Mouse (Mus musculus): ENCODE data around the gene Ppp1r21. TPM values are rescaled to one million over a fixed set of nuclear protein-coding genes. Genes with fewer than 3 reads are reported as not detected.
A peak's percentile ranks its signal among the peaks of the same experiment; 100 is the strongest.

Ppp1r21 gene
- polyA plus RNA-seq, 1 experiment = 22.7 TPM

- TF ChIP-seq EP300 (IDR thresholded peaks at IDR 0.05; ENCODE audit: insufficient read depth, low read depth, low read length) (no peak), POLR2A (IDR thresholded peaks at IDR 0.05; ENCODE audit: insufficient read depth, low read length) (no peak), CTCF (IDR thresholded peaks at IDR 0.05; ENCODE audit: low read depth, low read length) (no peak)
- no peak overlapping the region for H3K27ac ChIP-seq (ENCODE audit: insufficient read depth, low read length)
- no peak overlapping the region for H3K9ac ChIP-seq (ENCODE audit: low read depth, poor library complexity, severe bottlenecking)
Observed at GRCm38 (mm10) chr17:88583411-88583810, 53.5 kb downstream of the Ppp1r21 start.

GRCm38 (mm10) chr17:88587371-88587770 lies 57.5 kb downstream of the Ppp1r21 start:
- no peaks in the 10 kb centered on the region for H3K4me1 ChIP-seq (ENCODE audit: control insufficient read depth, insufficient read depth, low read length)
- H3K4me3 ChIP-seq (ENCODE audit: low read depth, low read length) = no peak overlapping the region
- no peak overlapping the region for H3K27ac ChIP-seq (ENCODE audit: insufficient read depth, low read length)
- H3K36me3 ChIP-seq (ENCODE audit: control insufficient read depth, insufficient read depth, low read length, poor library complexity, severe bottlenecking) = 0 out of 2 replicates have a peak, but pooled peaks cover 2% of the 10 kb centered on the region
- TF ChIP-seq POLR2A (IDR thresholded peaks at IDR 0.05; ENCODE audit: insufficient read depth, low read length) = no peak
- TF ChIP-seq CTCF (IDR thresholded peaks at IDR 0.05; ENCODE audit: low read depth, low read length) = no peak
- no peak for TF ChIP-seq EP300 (IDR thresholded peaks at IDR 0.05; ENCODE audit: insufficient read depth, low read depth, low read length)
- no peaks in the 10 kb centered on the region for H3K27me3 ChIP-seq (ENCODE audit: control insufficient read depth, insufficient read depth, low read length, poor library complexity, severe bottlenecking)
- no peak overlapping the region for H3K9ac ChIP-seq (ENCODE audit: low read depth, poor library complexity, severe bottlenecking)
- H3K9me3 ChIP-seq (replicated peaks; ENCODE audit: control insufficient read depth, insufficient read depth, low read length, poor library complexity, severe bottlenecking) = no peaks in the 10 kb centered on the region

More at GRCm38 (mm10) chr17:88583411-88583810, 53.5 kb downstream of the Ppp1r21 start:
- H3K36me3 ChIP-seq (ENCODE audit: control insufficient read depth, insufficient read depth, low read length, poor library complexity, severe bottlenecking) = 0 out of 2 replicates have a peak, but pooled peaks cover 2% of the 10 kb centered on the region
- no peaks in the 10 kb centered on the region for H3K27me3 ChIP-seq (ENCODE audit: control insufficient read depth, insufficient read depth, low read length, poor library complexity, severe bottlenecking)
- no peaks in the 10 kb centered on the region for H3K4me1 ChIP-seq (ENCODE audit: control insufficient read depth, insufficient read depth, low read length)
- H3K4me3 ChIP-seq (ENCODE audit: low read depth, low read length) = no peak overlapping the region
- no peaks in the 10 kb centered on the region for H3K9me3 ChIP-seq (replicated peaks; ENCODE audit: control insufficient read depth, insufficient read depth, low read length, poor library complexity, severe bottlenecking)

GRCm38 (mm10) chr17:88588228-88588627 lies 58.3 kb downstream of the Ppp1r21 start:
- H3K36me3 ChIP-seq (ENCODE audit: control insufficient read depth, insufficient read depth, low read length, poor library complexity, severe bottlenecking) = 0 out of 2 replicates have a peak, but pooled peaks cover 2% of the 10 kb centered on the region

GRCm38 (mm10) chr17:88590251-88590650 lies 60.3 kb downstream of the Ppp1r21 start:
- TF ChIP-seq POLR2A (IDR thresholded peaks at IDR 0.05; ENCODE audit: insufficient read depth, low read length) = no peak
- no peak for TF ChIP-seq CTCF (IDR thresholded peaks at IDR 0.05; ENCODE audit: low read depth, low read length)
- TF ChIP-seq EP300 (IDR thresholded peaks at IDR 0.05; ENCODE audit: insufficient read depth, low read depth, low read length) = no peak
- Histone ChIP-seq H3K27me3 (ENCODE audit: control insufficient read depth, insufficient read depth, low read length, poor library complexity, severe bottlenecking) (no peaks in the 10 kb centered on the region), H3K36me3 (ENCODE audit: control insufficient read depth, insufficient read depth, low read length, poor library complexity, severe bottlenecking) (0 out of 2 replicates have a peak, but pooled peaks cover 2% of the 10 kb centered on the region), H3K4me3 (ENCODE audit: low read depth, low read length) (no peak overlapping the region), H3K9me3 (replicated peaks; ENCODE audit: control insufficient read depth, insufficient read depth, low read length, poor library complexity, severe bottlenecking) (no peaks in the 10 kb centered on the region), H3K9ac (ENCODE audit: low read depth, poor library complexity, severe bottlenecking) (no peak overlapping the region), H3K4me1 (ENCODE audit: control insufficient read depth, insufficient read depth, low read length) (no peaks in the 10 kb centered on the region), H3K27ac (ENCODE audit: insufficient read depth, low read length) (no peak overlapping the region)

More at GRCm38 (mm10) chr17:88588228-88588627, 58.3 kb downstream of the Ppp1r21 start:
- Histone ChIP-seq H3K9me3 (replicated peaks; ENCODE audit: control insufficient read depth, insufficient read depth, low read length, poor library complexity, severe bottlenecking) (no peaks in the 10 kb centered on the region), H3K27me3 (ENCODE audit: control insufficient read depth, insufficient read depth, low read length, poor library complexity, severe bottlenecking) (no peaks in the 10 kb centered on the region), H3K4me3 (ENCODE audit: low read depth, low read length) (no peak overlapping the region), H3K9ac (ENCODE audit: low read depth, poor library complexity, severe bottlenecking) (no peak overlapping the region), H3K4me1 (ENCODE audit: control insufficient read depth, insufficient read depth, low read length) (no peaks in the 10 kb centered on the region), H3K27ac (ENCODE audit: insufficient read depth, low read length) (no peak overlapping the region)
- no peak for TF ChIP-seq EP300 (IDR thresholded peaks at IDR 0.05; ENCODE audit: insufficient read depth, low read depth, low read length)
- no peak for TF ChIP-seq POLR2A (IDR thresholded peaks at IDR 0.05; ENCODE audit: insufficient read depth, low read length)
- TF ChIP-seq CTCF (IDR thresholded peaks at IDR 0.05; ENCODE audit: low read depth, low read length) = no peak

GRCm38 (mm10) chr17:88595071-88595470 lies 65.2 kb downstream of the Ppp1r21 start:
- H3K27ac ChIP-seq (ENCODE audit: insufficient read depth, low read length) = no peak overlapping the region
- H3K9ac ChIP-seq (ENCODE audit: low read depth, poor library complexity, severe bottlenecking) = no peak overlapping the region
- TF ChIP-seq POLR2A (IDR thresholded peaks at IDR 0.05; ENCODE audit: insufficient read depth, low read length) (no peak), CTCF (IDR thresholded peaks at IDR 0.05; ENCODE audit: low read depth, low read length) (no peak), EP300 (IDR thresholded peaks at IDR 0.05; ENCODE audit: insufficient read depth, low read depth, low read length) (no peak)
- H3K36me3 ChIP-seq (ENCODE audit: control insufficient read depth, insufficient read depth, low read length, poor library complexity, severe bottlenecking) = no peaks in the 10 kb centered on the region
- H3K9me3 ChIP-seq (replicated peaks; ENCODE audit: control insufficient read depth, insufficient read depth, low read length, poor library complexity, severe bottlenecking) = no peaks in the 10 kb centered on the region
- H3K27me3 ChIP-seq (ENCODE audit: control insufficient read depth, insufficient read depth, low read length, poor library complexity, severe bottlenecking) = no peaks in the 10 kb centered on the region
- H3K4me1 ChIP-seq (ENCODE audit: control insufficient read depth, insufficient read depth, low read length) = peaks cover 2% of the 10 kb centered on the region
- no peak overlapping the region for H3K4me3 ChIP-seq (ENCODE audit: low read depth, low read length)

- no peaks in the 10 kb centered on the region for H3K9me3 ChIP-seq (replicated peaks; ENCODE audit: control insufficient read depth, insufficient read depth, low read length, poor library complexity, severe bottlenecking)
- H3K27me3 ChIP-seq (ENCODE audit: control insufficient read depth, insufficient read depth, low read length, poor library complexity, severe bottlenecking) = no peaks in the 10 kb centered on the region
- H3K9ac ChIP-seq (ENCODE audit: low read depth, poor library complexity, severe bottlenecking) = 0 out of 2 replicates have a peak overlapping the region, but pooled peaks have one; percentile 70
- peaks cover 2% of the 10 kb centered on the region for H3K4me1 ChIP-seq (ENCODE audit: control insufficient read depth, insufficient read depth, low read length)
- no peaks in the 10 kb centered on the region for H3K36me3 ChIP-seq (ENCODE audit: control insufficient read depth, insufficient read depth, low read length, poor library complexity, severe bottlenecking)
- no peak for TF ChIP-seq POLR2A (IDR thresholded peaks at IDR 0.05; ENCODE audit: insufficient read depth, low read length)
- no peak overlapping the region for H3K4me3 ChIP-seq (ENCODE audit: low read depth, low read length)
- H3K27ac ChIP-seq (ENCODE audit: insufficient read depth, low read length) = no peak overlapping the region
Observed at GRCm38 (mm10) chr17:88596068-88596467, 66.2 kb downstream of the Ppp1r21 start.
